Mouse (Mus musculus) natural killer cell, adult 2 months (primary cell): ENCODE data around the gene Mutyh.

Experiments used
- DNase-seq, 2 experiments: peaks; one replicate each; pipeline ENCODE4 v3.0.0; 2022; ENCODE audit warnings: low spot score in 2 of 2

Mutyh gene

DNA sequence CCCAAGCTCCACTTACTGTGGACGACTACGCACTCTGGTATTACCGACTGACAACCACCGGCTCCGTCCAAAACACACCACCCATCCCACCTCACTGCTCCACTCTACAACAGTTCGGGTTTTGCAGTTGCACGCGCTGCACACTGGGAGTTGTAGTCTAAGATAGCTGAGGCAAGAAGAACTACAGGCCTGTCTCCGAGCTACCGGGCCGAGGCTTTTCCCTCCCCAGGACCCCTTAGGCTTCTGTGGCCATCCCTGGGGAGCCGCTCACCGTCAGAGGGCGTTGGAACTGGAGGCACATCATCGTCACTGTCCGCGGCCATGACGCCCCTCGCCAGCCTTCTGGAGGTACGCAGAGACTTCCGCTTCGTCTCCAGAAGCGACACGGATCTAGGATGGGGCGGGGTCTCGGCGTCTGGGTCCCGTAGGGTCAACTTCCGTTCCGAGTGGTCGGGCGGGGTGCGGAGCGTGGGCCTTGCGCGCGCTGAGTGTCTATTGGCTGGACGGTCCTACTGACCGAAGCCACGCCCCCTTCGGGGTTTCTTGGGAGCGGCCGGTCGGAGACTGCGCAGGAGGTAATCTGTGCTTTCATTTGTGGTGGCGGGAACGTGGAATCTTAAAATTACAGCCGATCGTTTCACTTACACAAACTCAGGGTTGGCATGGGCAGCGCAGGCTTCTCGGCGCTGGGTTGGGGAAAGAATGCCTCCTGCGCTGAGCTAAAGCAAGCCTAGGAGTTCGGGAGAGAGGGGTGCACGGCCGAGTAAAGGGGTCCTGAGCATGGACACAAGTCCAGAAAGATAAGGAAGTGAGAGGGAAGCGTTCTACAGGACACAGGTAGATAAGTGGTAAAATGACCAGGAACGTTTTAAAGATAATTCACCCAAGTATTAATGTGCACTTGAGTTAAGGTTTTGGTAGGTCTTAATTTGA is at the start of gene Mutyh, which contains the start of gene Toe1:
TSS of gene Mutyh (plus strand) at position 527 of the 933 bp plus-strand sequence.
TSS of gene Toe1 (minus strand) at position 444 of the 933 bp plus-strand sequence.
- DNase-seq = peak; percentile 90 to 91

DNA sequence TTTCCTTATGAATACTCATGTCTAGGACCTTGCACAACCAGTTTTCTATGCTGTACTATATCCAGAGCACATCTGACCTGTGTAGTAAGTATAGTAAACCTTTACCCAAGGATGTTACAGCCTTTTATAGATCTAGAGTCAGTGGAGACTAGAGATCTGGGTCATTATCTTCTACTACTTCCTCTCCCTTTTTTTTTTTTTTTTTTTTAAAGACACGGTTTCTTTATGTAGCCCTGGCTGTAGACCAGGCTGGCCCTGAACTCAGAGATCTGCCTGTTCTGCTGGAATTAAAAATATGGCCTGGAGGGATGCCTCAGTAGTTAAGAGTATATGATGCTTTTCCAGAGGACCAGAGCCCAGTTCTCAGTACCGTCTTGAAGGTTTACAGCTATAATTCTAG is 45.6 kb upstream of the Mutyh start:
- DNase-seq = no peak

DNA sequence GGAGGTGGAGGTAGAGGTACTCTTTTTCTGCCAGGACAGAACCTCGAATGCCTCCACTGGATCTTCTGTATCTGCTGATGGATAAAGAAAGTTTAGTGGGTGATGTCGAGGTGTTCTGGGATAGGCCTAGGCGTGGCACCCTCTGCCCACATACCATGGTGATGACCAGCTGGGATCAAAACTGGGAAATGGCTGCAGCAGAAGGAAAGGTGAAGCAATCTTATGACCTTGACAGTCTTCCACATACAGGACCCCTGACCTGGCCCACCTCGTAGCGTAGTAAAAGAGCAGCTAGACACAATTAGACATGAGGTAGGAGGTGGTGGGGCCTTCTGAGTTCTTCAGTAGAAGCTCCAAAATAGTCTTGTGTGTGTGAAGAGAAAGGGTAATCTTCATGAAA is 43.5 kb upstream of the Mutyh start:
- DNase-seq = no peak

DNA sequence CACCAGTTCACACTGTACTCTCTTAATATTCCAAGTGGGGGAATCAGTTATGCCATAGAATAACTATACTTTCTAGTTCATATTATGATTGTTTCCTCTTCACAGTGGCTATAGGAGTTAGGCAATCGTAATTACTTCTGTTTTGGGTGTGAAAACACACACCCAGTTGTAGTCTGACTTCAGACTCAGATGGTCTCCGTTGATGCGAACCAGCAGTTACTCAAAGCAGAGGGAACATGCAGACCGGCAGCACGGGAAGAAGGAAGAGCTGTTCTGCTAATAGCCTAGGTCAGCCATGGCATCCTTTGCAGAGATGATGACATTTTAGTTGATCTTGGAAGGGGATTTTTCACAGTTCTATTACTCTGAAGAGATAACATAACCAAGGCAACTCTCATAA is 39.0 kb upstream of the Mutyh start:
- no peak for DNase-seq

DNA sequence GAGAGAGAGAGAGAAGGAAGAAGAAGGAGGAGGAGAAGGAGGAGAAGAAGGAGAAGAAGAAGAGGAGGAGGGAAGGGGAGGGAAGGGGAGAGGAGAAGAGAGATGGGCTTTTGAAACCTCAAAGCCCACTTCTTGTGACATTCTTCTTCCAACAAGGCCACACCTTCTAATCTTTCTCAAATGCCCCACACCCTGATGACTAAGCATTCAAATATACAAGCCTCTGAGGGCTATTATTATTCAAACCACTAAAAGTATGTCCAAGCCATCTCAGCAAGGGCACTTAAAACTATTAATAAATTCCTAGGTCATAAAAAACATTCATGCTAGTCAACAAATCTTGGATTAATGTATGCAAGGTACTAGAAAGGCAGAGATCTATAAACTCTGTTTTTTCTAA is 38.5 kb upstream of the Mutyh start:
- DNase-seq = no peak

DNA sequence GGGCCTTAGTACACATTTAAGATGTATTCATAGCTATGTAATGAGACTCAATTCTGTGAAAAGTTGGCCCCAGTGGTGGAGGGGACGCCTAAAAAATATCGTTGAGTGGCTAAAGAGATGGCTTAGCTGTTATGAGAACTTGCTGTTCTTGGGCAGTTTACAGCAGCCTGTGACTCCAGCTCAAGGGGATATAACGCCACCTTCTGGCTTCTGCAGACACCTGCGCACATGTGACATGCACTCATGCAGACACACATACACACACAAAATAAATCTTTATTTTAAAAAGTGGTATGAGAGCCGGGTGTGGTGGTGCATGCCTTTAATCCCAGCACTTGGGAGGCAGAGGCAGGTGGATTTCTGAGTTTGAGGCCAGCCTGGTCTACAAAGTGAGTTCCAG is 31.1 kb upstream of the Mutyh start:
- no peak for DNase-seq

DNA sequence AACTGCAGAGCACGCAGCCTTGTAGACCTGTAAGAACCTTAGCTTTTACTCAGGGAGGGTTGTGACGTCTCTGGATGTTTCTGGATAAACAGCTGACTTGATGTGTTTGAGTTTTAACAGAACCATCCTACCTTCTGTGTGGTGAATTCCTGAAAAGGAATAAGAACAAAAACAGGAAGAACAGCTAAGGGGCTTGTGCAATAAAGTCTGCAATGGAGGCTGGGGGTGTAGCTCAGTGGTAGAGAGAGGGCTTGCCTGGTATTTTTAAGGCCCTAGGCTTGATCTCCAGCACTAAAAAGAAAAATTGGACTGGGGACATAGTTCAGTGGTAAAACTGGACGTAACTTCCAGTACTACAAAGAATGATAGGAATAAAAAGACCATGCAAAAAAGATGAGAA is 30.4 kb upstream of the Mutyh start:
- DNase-seq = no peak

DNA sequence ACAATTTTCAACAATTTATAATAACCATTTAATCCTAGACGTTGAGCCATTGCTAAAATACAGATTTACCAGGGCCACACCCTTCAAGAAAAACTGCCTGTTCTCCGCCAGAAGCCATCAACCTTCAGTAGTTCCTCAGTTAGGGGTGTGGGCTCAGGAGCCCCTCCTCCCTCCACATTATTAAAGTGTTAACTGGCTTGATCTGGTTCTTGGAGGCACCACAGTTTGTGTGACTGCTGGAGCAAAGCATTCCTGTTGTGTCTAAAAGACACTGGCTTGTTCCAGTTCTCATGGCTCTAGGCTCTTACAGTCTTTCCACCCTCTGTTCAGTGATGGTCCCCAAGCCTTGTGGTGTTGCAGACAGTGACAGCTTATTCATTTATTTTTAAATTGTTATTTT is 27.0 kb upstream of the Mutyh start:
- DNase-seq = no peak

DNA sequence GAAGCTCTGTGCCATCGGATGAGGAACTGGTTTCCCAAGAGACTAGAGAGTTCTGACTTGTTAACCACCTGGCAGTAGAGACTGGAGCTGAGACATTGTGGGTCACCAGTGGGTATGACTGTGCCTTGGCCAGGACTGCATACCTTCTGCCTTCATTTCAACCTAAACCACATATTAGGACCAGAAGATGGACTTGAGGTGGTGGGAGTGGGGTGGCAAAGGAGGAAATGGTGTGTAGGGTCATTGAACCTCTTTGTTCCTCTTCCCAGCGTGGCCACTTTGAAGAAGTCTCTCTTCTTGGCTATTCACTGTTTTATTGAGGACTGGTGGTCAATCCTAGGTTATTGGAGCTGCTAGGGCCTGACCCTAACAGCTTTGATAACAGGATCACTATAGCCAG is 26.2 kb upstream of the Mutyh start:
- no peak for DNase-seq

DNA sequence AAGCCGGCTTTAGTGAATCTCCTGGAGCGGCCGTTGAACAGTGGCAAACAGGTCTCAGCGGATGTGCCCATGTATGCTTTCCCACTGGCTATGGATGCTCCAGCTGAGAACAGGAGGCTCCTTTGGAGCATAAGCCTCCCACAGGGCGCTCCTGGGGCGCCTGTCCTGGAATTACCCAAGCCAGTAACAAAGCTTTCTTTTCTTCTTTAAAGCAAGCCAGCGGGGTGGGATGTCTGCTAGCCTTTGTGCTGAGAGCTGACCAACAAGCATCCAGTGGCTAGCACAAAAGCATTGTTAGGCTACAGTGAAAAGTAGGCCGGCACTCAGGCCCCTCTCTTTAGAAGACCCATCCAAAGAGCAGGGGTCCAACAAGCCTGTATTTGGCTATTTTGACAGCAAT is 25.4 kb upstream of the Mutyh start:
- no peak for DNase-seq

DNA sequence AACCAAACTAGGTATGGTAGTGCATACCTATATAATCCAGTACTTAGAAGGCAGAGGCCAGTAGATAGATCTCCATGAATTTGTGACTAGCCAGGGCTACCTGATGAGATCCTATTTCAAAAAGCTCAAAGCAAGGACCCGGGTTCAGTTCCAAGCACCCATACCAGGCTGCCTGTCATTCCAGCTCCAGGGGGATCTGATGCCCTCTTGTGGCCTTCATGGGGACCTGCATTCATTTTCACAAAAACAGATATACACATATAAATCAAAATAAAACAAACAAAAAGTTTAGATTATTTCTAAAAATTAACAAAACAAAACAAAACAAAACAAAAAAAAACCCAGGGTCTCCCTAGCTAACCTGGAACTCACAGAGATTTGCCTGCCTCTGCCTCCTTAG is 20.9 kb upstream of the Mutyh start:
- no peak for DNase-seq

DNA sequence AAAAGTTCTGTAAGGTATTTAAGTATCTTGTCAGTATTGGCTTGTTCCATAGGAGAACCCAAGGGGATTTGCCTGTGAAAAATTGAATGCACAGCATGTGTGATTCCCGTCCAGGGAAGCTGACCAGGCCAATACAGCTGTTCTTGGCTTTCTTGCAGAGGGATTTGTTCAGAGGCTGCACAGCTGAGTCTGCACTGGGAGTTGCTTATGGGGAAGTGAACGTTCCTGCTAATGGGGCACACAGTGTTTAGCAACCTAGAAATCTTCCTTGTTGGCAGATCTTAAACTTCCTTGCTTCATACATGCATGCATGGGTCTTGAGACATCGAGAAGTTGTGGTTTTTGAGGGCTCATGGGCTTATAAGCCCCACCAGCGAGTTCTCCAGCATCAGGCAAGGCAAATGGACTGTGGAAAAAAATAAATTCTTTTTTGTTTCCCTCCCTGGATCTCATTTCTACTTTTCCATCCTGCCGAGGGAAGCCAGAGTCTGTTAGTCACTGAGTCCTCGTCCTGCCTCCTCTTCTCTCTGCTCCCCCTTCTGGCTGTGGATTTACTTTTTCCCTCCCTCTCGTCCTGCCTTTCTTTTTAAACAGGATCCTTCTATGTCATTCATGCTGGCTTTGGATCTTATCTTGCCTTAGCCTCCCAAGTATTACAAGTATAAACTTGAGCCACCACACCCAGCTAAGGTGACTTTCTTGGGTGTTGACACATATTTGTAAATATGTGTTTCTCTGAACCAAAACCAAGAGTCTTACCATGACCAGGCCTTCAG is 19.4 kb upstream of the Mutyh start:
- DNase-seq = no peak

DNA sequence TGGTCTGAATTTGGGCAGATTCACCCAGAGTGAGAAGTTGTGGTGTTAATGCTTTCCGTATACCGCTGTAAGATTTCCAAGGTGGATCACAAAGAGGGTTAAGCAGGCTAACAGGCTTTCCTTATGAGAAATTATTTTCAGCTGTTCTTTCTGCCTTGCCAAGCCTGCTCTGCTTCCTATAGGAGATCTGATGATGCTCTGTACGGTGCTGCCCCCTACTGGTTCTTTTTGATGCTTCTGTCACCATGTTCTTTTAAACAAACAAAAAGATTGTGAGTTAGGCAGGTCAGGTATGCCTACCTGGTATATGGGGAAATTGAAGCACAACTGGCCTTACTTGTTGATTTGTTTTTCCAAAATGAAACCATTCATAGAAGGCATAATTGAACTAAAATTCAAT is 18.6 kb upstream of the Mutyh start:
- peak; percentile 74 to 80 for DNase-seq

DNA sequence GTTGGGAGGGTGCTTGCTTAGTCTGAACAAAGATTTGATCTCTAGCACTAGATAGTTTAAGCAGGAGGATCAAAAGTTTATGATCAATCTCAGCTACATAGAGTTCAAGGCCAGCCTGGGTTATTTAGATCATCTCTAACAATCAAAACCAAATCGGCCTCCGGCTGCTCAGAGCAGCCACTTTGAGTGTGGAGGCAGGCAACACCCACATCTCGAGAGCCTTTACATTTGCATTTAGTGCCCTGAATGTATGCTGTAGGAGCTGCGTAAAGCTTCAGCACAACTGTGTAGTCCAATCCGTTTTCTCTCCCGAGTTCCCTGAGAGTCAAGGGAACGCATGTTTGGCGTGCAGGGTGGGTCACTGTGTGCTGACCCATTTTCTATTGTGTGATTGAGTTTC is 15.1 kb upstream of the Mutyh start:
- no peak for DNase-seq

DNA sequence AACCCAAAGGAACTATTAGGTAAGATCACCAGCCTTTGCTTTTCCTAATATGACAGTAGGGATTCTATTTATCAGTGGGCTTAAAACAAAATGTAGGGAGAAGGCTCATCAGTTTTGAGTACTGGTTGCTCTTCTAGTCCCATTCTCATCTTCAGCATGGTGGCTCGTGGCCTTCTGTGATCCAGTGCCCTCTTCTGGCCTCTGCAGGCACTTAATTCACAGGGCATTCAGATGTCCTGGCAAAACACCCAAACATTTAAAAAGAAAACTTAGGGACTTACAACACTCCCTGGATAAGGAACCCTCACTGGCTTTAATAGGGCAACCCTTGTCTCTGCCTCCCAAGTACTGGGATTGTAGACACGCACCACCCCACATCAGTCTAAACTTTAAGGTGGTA is 13.2 kb upstream of the Mutyh start:
- no peak for DNase-seq

DNA sequence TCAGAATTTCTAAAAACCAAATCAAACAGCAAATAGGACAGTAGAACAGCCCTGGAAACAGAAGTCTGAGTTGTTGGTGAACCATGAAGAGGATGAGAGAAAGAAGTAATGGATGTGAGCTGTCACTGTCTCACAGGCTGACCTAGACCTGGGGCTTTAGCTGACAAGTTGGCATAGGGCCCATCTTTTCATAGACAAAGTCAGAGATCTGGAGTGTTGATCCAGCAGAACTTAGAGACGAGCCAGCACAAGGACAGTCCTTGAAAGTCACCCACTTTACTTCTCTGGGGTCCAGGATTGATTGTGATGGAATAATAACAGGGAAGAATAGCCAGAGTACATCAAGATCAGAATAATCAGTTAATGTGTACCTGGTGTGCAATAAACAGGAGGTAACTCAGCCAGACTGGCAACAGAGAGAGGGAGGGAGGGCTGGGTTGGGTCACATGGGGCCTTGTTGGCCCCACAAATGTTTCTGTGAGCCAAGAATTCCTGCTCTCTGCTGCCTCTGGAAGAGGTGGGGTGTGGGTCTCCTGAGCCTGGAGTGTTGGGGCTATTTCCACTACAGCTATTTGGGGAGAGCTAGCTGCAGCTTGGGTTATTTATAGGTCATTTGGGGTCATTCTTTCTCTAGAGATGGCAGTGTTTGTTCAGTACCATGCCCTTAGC is 10.9 kb upstream of the Mutyh start:
- no peak for DNase-seq

DNA sequence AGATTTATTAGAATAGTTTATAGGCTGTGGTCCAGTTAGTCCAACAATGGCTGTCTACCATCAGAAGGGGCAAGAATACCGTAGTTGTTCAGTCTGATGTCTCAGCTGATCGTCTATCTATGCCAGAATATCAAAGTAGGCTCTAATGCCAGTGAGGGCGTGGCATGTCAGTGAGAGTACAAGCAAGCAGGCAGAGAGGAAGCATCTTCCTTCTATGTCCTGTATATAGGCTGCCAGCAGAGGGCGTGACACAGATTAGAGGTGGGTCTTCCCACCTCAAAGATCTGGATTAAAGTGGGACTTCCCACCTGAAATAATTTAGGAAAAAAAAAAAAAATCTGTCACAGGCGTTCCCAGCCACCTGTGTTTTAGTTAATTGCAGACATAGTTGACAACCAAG is 7.6 kb upstream of the Mutyh start:
- no peak for DNase-seq

DNA sequence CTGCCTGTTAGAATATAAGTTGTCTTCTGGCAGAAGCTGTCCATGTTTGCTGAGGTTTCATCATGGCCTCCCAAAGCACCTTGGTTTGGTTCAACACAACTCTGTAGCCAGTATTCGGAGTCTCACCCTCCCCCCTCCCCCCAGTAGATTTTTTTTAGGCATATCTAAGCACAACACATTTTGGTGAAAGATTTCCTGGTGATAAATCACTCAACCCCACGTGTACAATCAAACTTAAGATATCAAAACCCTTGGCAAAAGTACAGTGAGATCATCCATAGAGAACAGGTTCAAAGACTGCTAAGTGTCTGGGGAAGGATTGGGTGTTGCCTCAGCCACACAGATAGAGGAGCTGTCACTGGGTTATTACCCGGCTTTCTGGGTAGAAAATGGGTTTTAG is 3.5 kb downstream of the Mutyh start:
- DNase-seq = no peak

DNA sequence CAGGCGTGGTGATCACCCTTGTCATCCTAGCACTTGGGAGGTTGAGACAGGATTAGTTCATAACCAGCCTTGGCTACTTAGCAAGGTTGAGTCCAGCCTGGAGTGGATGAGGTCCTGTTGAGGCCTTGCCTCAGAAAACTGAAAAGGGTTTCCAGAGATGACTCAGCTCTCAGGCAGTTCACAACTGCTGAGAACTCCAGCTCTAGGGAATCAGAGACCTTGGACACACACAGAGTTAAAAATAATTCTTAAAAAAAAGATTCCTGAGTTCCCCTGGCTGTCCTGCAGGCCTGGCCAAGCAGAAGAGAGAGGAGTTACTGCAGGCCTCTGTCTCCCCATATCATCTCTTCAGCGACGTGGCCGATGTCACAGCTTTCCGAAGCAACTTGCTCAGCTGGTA is 7.8 kb downstream of the Mutyh start:
- DNase-seq = no peak

DNA sequence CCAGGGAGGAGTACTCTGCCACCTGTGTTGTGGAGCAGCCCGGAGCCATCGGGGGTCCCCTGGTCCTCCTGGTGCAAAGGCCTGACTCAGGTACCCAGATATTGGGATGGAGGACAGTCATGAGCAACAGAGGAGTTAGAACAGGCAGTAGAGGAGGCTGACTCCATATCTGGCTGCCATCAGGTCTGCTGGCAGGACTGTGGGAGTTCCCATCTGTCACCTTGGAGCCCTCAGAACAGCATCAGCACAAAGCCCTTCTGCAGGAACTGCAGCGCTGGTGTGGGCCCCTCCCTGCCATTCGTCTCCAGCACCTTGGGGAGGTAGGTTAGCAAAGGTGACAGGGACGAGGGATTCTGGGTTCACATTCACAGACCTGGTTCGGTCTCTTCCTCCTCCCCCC is 10.0 kb downstream of the Mutyh start:
- no peak for DNase-seq

DNA sequence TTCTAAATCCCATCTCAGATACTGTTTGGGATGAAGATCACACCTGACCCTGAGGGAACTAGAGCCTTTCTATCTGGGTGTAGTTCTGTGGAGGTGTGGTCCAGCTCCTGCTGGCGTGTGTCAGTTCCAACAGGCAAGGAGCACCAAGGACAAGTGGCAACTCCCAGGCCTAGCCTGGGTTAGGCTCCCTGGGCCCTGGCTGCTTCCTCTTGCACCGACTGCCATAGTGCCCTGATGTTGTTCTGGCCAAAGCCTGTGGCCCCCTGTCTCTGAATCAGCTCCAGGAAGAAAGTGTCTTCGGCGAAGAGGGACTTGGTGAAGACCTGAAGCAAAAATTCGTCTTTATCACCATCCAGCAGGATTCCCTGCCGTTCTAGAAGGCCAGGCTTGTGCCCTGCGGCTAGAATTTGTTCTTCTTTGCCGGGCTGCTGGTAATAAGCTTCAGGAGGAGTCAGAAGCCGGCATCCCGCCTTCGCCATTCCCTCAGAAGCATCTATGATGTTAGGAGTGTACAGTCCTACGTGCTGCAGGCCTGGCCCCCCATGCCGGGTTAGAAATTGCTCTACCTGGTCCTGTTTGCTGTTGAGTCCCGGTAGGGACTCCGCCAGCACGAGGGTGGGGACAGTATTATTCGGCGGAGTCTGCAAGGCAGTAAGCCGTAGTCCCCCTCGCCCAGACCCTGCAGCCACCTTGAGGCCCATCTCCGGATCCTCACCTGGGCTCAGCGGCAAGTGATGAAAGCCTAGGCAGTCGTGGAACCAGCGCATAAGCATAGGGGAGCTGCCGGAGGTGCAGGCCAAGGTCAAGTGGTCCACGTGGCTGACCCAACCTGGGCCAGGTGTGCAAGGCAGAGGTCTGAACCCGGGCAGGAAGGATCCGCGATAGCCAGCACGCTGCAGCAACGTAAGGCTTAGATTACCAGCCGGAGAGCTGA is 12.7 kb downstream of the Mutyh start:
- DNase-seq = no peak
